Mouse (Mus musculus): ENCODE measurements at regions not wholly inside any gene's neighbourhood (a gene's known extent, or its start where the extent isn't known, plus 50 kb on each side); places are given as distances from the start of the nearest gene placed in this dataset.

DNA sequence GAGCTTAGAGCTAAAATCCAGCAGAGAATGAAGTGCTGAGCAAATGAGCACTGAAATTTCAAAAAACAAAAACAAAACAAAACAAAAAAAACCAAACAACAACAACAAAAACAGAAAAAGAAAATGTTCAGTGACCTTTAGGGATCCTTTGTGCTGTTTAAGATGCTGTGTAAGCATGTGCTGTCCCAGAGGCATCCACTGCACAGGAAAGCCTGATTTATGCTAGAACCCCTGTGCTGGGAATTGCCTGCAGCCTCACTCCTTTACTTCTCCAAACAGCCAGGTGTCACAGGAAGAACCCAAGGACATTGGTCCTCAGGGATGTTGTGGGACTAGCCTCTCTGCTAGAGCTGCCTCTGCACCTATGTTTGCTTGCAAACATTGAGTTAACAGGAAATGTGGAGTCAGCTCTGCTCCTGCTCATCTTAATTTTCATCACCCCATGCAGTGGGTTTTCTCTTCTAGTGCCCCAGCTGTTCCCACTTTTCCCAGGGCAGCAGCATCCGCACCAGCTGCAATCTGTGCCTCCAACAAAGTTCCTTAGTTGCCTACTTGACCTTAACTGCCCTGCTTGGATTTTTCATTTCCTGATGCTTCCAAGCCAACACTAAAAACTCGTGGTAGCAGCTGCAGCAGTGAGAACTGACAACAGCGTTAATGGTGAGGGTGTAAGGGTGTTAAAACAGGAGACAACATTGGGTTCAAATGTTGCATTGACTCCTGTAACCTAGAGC lies 804.8 kb upstream of the Gm5150 start:
- peak; percentile 51 for DNase-seq (ENCODE audit: low read depth)
- no peak for TF ChIP-seq POLR2A (IDR thresholded peaks at IDR 0.05; ENCODE audit: borderline replicate concordance, extremely low read depth, insufficient read depth, insufficient read length, poor library complexity, severe bottlenecking)
- no peak for TF ChIP-seq CTCF (IDR thresholded peaks at IDR 0.05; ENCODE audit: borderline replicate concordance, extremely low read depth, insufficient read depth, insufficient read length)

DNA sequence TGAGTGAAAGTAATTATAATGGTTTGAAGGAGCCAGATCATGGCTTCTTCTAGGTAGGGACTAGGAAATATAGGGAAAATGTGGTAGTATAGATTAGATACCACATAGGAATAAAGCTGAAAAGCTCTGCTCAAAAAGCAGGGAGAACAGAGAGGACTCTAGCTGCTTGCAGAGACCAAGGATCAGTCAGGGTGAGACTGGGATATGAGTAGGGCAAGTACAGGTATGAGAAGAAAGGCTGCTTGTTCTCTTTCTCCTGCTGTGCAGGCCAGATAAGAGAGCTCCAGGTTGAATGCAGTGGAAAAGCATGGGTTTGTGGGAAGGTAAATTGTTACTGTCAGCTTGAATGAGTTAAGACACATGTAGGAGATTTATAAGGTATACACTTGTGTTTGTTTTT lies 797.4 kb upstream of the Gm5150 start:
- TF ChIP-seq POLR2A (IDR thresholded peaks at IDR 0.05; ENCODE audit: borderline replicate concordance, extremely low read depth, insufficient read depth, insufficient read length, poor library complexity, severe bottlenecking) (no peak), CTCF (IDR thresholded peaks at IDR 0.05; ENCODE audit: borderline replicate concordance, extremely low read depth, insufficient read depth, insufficient read length) (no peak)
- DNase-seq (ENCODE audit: low read depth) = peak; percentile 35
